Mouse (Mus musculus): Measurements from ENCODE around the gene Fanca. TPM values are rescaled to one million over a fixed set of nuclear protein-coding genes. Genes with fewer than 3 reads are reported as not detected.
"Not testable (repeated sequence)": the region's sequence is repeated elsewhere in the genome, so short reads cannot be mapped to it uniquely, and the experiment has no call there.

Gene Fanca
- polyA plus RNA-seq, 1 experiment, result 37.4 TPM

- no peak overlapping the region for H3K27ac ChIP-seq (ENCODE audit: insufficient read depth, low read length)
Measured at GRCm38 (mm10) chr8:123308738-123309137, 9.6 kb downstream of the Fanca start.

DNA sequence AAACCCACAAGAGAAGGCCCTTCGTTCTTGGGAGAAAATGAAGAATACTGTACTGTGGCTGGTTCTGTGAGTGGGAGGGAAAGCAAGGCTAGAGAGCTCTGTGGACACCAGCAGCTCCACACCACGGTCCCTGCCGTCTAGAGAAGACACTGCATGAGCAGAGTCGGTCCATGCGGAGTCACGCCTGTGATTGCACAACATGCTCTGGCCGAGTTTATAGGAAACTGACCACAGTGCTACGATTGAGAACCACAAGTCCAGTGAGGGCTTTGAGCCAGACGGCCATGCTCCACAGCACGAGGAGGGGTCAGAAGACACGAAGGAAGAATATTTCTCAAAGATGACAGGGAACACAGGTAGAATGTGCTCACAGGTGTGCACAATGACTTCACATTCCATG lies 20.1 kb downstream of the Fanca start:
- no peak for TF ChIP-seq CTCF (IDR thresholded peaks at IDR 0.05; ENCODE audit: borderline replicate concordance, insufficient read depth, low read length)
- no peak for TF ChIP-seq POLR2A (IDR thresholded peaks at IDR 0.05; ENCODE audit: low read depth, low read length)
- Histone ChIP-seq H3K27ac (ENCODE audit: insufficient read depth, low read length) (no peak overlapping the region), H3K4me1 (ENCODE audit: control insufficient read depth, insufficient read depth, low read length) (no peaks in the 10 kb centered on the region), H3K4me3 (ENCODE audit: insufficient read depth, low read length) (no peak overlapping the region)

More at GRCm38 (mm10) chr8:123308738-123309137, 9.6 kb downstream of the Fanca start:
- no peak overlapping the region for H3K4me3 ChIP-seq (ENCODE audit: insufficient read depth, low read length)
- no peaks in the 10 kb centered on the region for H3K4me1 ChIP-seq (ENCODE audit: control insufficient read depth, insufficient read depth, low read length)
- TF ChIP-seq POLR2A (IDR thresholded peaks at IDR 0.05; ENCODE audit: low read depth, low read length) (no peak), CTCF (IDR thresholded peaks at IDR 0.05; ENCODE audit: borderline replicate concordance, insufficient read depth, low read length) (no peak)

- Histone ChIP-seq H3K4me3 (ENCODE audit: insufficient read depth, low read length) (no peak overlapping the region), H3K4me1 (ENCODE audit: control insufficient read depth, insufficient read depth, low read length) (0 out of 2 replicates have a peak, but pooled peaks cover 2% of the 10 kb centered on the region), H3K27ac (ENCODE audit: insufficient read depth, low read length) (no peak overlapping the region)
- TF ChIP-seq CTCF (IDR thresholded peaks at IDR 0.05; ENCODE audit: borderline replicate concordance, insufficient read depth, low read length) (no peak), POLR2A (IDR thresholded peaks at IDR 0.05; ENCODE audit: low read depth, low read length) (no peak; the same call in 1 of the 2 replicates)
Measured at GRCm38 (mm10) chr8:123292785-123293184, 25.6 kb downstream of the Fanca start.

DNA sequence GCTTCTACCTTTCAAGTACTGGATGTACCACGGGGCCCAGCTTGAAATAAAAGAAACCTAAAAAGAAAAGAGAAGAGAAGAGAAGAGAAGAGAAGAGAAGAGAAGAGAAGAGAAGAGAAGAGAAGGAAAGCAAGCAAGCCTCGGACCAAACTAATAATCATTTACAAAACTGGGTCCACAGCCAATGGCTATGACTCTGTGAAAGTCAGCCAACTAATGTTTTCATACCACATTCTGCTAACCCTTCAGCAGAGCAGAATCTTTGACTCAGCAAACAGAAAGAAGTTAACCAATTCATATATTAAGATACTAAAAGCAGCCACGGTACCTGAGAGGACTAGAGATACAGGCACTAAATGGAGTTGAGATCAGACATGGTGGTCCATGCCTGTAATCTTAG lies 26.1 kb downstream of the Fanca start:
- no peak overlapping the region for H3K4me3 ChIP-seq (ENCODE audit: insufficient read depth, low read length)
- TF ChIP-seq CTCF (IDR thresholded peaks at IDR 0.05; ENCODE audit: borderline replicate concordance, insufficient read depth, low read length), result no peak
- TF ChIP-seq POLR2A (IDR thresholded peaks at IDR 0.05; ENCODE audit: low read depth, low read length), result no peak
- 0 out of 2 replicates have a peak, but pooled peaks cover 2% of the 10 kb centered on the region for H3K4me1 ChIP-seq (ENCODE audit: control insufficient read depth, insufficient read depth, low read length)
- H3K27ac ChIP-seq (ENCODE audit: insufficient read depth, low read length), result no peak overlapping the region

GRCm38 (mm10) chr8:123291716-123292115 lies 26.7 kb downstream of the Fanca start:
- H3K4me1 ChIP-seq (ENCODE audit: control insufficient read depth, insufficient read depth, low read length), result 0 out of 2 replicates have a peak, but pooled peaks cover 2% of the 10 kb centered on the region
- no peak overlapping the region for H3K4me3 ChIP-seq (ENCODE audit: insufficient read depth, low read length)
- TF ChIP-seq CTCF (IDR thresholded peaks at IDR 0.05; ENCODE audit: borderline replicate concordance, insufficient read depth, low read length), result no peak
- no peak for TF ChIP-seq POLR2A (IDR thresholded peaks at IDR 0.05; ENCODE audit: low read depth, low read length)

GRCm38 (mm10) chr8:123290679-123291078 lies 27.7 kb downstream of the Fanca start:
- 0 out of 2 replicates have a peak, but pooled peaks cover 2% of the 10 kb centered on the region for H3K4me1 ChIP-seq (ENCODE audit: control insufficient read depth, insufficient read depth, low read length)
- no peak overlapping the region for H3K27ac ChIP-seq (ENCODE audit: insufficient read depth, low read length)
- TF ChIP-seq POLR2A (IDR thresholded peaks at IDR 0.05; ENCODE audit: low read depth, low read length), result no peak
- TF ChIP-seq CTCF (IDR thresholded peaks at IDR 0.05; ENCODE audit: borderline replicate concordance, insufficient read depth, low read length), result no peak
- no peak overlapping the region for H3K4me3 ChIP-seq (ENCODE audit: insufficient read depth, low read length)

More at GRCm38 (mm10) chr8:123291716-123292115, 26.7 kb downstream of the Fanca start:
- H3K27ac ChIP-seq (ENCODE audit: insufficient read depth, low read length), result no peak overlapping the region

- no peak overlapping the region for H3K4me3 ChIP-seq (ENCODE audit: insufficient read depth, low read length)
- TF ChIP-seq POLR2A (IDR thresholded peaks at IDR 0.05; ENCODE audit: low read depth, low read length) (no peak), CTCF (IDR thresholded peaks at IDR 0.05; ENCODE audit: borderline replicate concordance, insufficient read depth, low read length) (peak; percentile 53; the same call in 1 of the 2 replicates)
- H3K27ac ChIP-seq (ENCODE audit: insufficient read depth, low read length), result no peak overlapping the region
- 0 out of 2 replicates have a peak, but pooled peaks cover 2% of the 10 kb centered on the region for H3K4me1 ChIP-seq (ENCODE audit: control insufficient read depth, insufficient read depth, low read length)
Measured at GRCm38 (mm10) chr8:123290166-123290565, 28.2 kb downstream of the Fanca start.

GRCm38 (mm10) chr8:123287362-123287761 lies 31.0 kb downstream of the Fanca start:
- TF ChIP-seq CTCF (IDR thresholded peaks at IDR 0.05; ENCODE audit: borderline replicate concordance, insufficient read depth, low read length) (no peak), POLR2A (IDR thresholded peaks at IDR 0.05; ENCODE audit: low read depth, low read length) (no peak)
- Histone ChIP-seq H3K4me3 (ENCODE audit: insufficient read depth, low read length) (no peak overlapping the region), H3K4me1 (ENCODE audit: control insufficient read depth, insufficient read depth, low read length) (peaks cover 6% of the 10 kb centered on the region), H3K27ac (ENCODE audit: insufficient read depth, low read length) (no peak overlapping the region)

GRCm38 (mm10) chr8:123284493-123284892 lies 33.9 kb downstream of the Fanca start:
- H3K27ac ChIP-seq (ENCODE audit: insufficient read depth, low read length), result no peak overlapping the region
- no peak overlapping the region for H3K4me3 ChIP-seq (ENCODE audit: insufficient read depth, low read length)
- H3K4me1 ChIP-seq (ENCODE audit: control insufficient read depth, insufficient read depth, low read length), result peaks cover 6% of the 10 kb centered on the region
- no peak for TF ChIP-seq POLR2A (IDR thresholded peaks at IDR 0.05; ENCODE audit: low read depth, low read length)
- no peak for TF ChIP-seq CTCF (IDR thresholded peaks at IDR 0.05; ENCODE audit: borderline replicate concordance, insufficient read depth, low read length)

- no peak overlapping the region for H3K27ac ChIP-seq (ENCODE audit: insufficient read depth, low read length)
- peaks cover 6% of the 10 kb centered on the region for H3K4me1 ChIP-seq (ENCODE audit: control insufficient read depth, insufficient read depth, low read length)
- no peak overlapping the region for H3K4me3 ChIP-seq (ENCODE audit: insufficient read depth, low read length)
- TF ChIP-seq POLR2A (IDR thresholded peaks at IDR 0.05; ENCODE audit: low read depth, low read length) (no peak), CTCF (IDR thresholded peaks at IDR 0.05; ENCODE audit: borderline replicate concordance, insufficient read depth, low read length) (no peak)
Measured at GRCm38 (mm10) chr8:123283991-123284390, 34.4 kb downstream of the Fanca start.

GRCm38 (mm10) chr8:123282994-123283393 lies 35.4 kb downstream of the Fanca start:
- not testable (repeated sequence) for H3K4me1 ChIP-seq (ENCODE audit: control insufficient read depth, insufficient read depth, low read length); H3K4me3 ChIP-seq (ENCODE audit: insufficient read depth, low read length); H3K27ac ChIP-seq (ENCODE audit: insufficient read depth, low read length)
